ENCODE assay signal across 8 mouse cellular contexts in genomic region chr16:62940388-62941003, GRCm38 (mm10).
DNase-seq lines count a peak whose midpoint lies in the region; ATAC-seq and TF ChIP-seq lines count a peak whose summit lies in the region.

No protein-coding gene starts in this region.

- no peak for TF ChIP-seq EP300 in MEL (IDR thresholded peaks at IDR 0.05; ENCODE audit: low read depth in 1 of 2, low read length in 2 of 2)
- no peak for TF ChIP-seq EP300 in lung, postnatal 0 days (IDR thresholded peaks at IDR 0.05)

- 20% methylated on average over 16 of the region's 16 CpGs for WGBS in forebrain, embryonic 15.5 days
- WGBS in hindbrain, embryonic 12.5 days = 21% methylated on average over 16 of the region's 16 CpGs
- 16% methylated on average over 16 of the region's 16 CpGs for WGBS in lung, postnatal 0 days

- no peaks in the 10 kb centered on the region for H3K79me2 ChIP-seq in MEL (ENCODE audit: control insufficient read depth, insufficient read depth, low read length, poor library complexity)

- H3K9me3 ChIP-seq in MEL (replicated peaks; ENCODE audit: insufficient read depth, low read length) = no peaks in the 10 kb centered on the region
- H3K9me3 ChIP-seq in forebrain, embryonic 15.5 days = no peaks in the 10 kb centered on the region
- no peaks in the 10 kb centered on the region for H3K9me3 ChIP-seq in hindbrain, embryonic 12.5 days (replicated peaks)
- no peaks in the 10 kb centered on the region for H3K9me3 ChIP-seq in lung, postnatal 0 days (ENCODE audit: low read length)

- H3K27me3 ChIP-seq in MEL (ENCODE audit: control insufficient read depth in 1 of 2, insufficient read depth in 2 of 2, low read length in 2 of 2) = no peaks in the 10 kb centered on the region
- H3K27me3 ChIP-seq in forebrain, embryonic 15.5 days = no peaks in the 10 kb centered on the region
- no peaks in the 10 kb centered on the region for H3K27me3 ChIP-seq in hindbrain, embryonic 12.5 days
- no peaks in the 10 kb centered on the region for H3K27me3 ChIP-seq in lung, postnatal 0 days (replicated peaks; ENCODE audit: insufficient read depth, low read length)

- DNase-seq in MEL (ENCODE audit: low read depth, low spot score) = peak; percentile 87
- peak; percentile 39 for DNase-seq in cerebellum, adult 11 months
- peak; percentile 50 for DNase-seq in layer of hippocampus, adult 9-11 months
- peak; percentile 89 for DNase-seq in lung, postnatal 0 days (ENCODE audit: low spot score)
- DNase-seq in ovary, postnatal 14 days (ENCODE audit: low spot score) = peak; percentile 66
- DNase-seq in thymus, postnatal 36 days = peak; percentile 19 to 25

- peak overlapping the region; percentile 26; the same call in 1 of the 2 replicates for H3K4me2 ChIP-seq in forebrain, embryonic 15.5 days (replicated peaks)
- peak overlapping the region; percentile 33; the same call in 1 of the 2 replicates for H3K4me2 ChIP-seq in hindbrain, embryonic 12.5 days (replicated peaks)
- peak overlapping the region; percentile 35; the same call in 1 of the 2 replicates for H3K4me2 ChIP-seq in lung, postnatal 0 days (replicated peaks; ENCODE audit: low read depth, low read length)

- no peak overlapping the region for H3K27ac ChIP-seq in MEL (ENCODE audit: control insufficient read depth, low read depth, low read length)
- H3K27ac ChIP-seq in forebrain, embryonic 15.5 days (replicated peaks) = no peak overlapping the region
- H3K27ac ChIP-seq in hindbrain, embryonic 12.5 days = no peak overlapping the region
- H3K27ac ChIP-seq in lung, postnatal 0 days (ENCODE audit: low read length) = no peak overlapping the region

- peaks cover 0 to 7% of the 10 kb centered on the region in 2 experiments; a peak in 2 of 4 replicates for H3K36me3 ChIP-seq in MEL (ENCODE audit: control insufficient read depth in 1 of 2, insufficient read depth in 2 of 2, low read length in 2 of 2)
- H3K36me3 ChIP-seq in forebrain, embryonic 15.5 days = no peaks in the 10 kb centered on the region
- no peaks in the 10 kb centered on the region for H3K36me3 ChIP-seq in hindbrain, embryonic 12.5 days
- no peaks in the 10 kb centered on the region for H3K36me3 ChIP-seq in lung, postnatal 0 days (ENCODE audit: insufficient read depth, low read length)

- ATAC-seq in forebrain, embryonic 15.5 days (replicated peaks) = peak; percentile 81
- ATAC-seq in hindbrain, embryonic 12.5 days (ENCODE audit: low FRiP score) = peak; percentile 67; the same call in 1 of the 2 replicates
- ATAC-seq in lung, postnatal 0 days = peak; percentile 63

- H3K4me1 ChIP-seq in MEL (ENCODE audit: control insufficient read depth in 1 of 2, insufficient read depth in 2 of 2, low read length in 2 of 2) = peaks cover 2 to 6% of the 10 kb centered on the region in 2 experiments; a peak in 3 of 4 replicates
- H3K4me1 ChIP-seq in forebrain, embryonic 15.5 days = peaks cover 24% of the 10 kb centered on the region
- H3K4me1 ChIP-seq in hindbrain, embryonic 12.5 days = peaks cover 7% of the 10 kb centered on the region
- H3K4me1 ChIP-seq in lung, postnatal 0 days (ENCODE audit: insufficient read depth, low read depth, low read length) = no peaks in the 10 kb centered on the region

- H3K9ac ChIP-seq in MEL (ENCODE audit: control insufficient read depth, low read depth, low read length, poor library complexity, severe bottlenecking) = peak overlapping the region; percentile 52
- no peak overlapping the region for H3K9ac ChIP-seq in forebrain, embryonic 15.5 days (replicated peaks)
- no peak overlapping the region for H3K9ac ChIP-seq in hindbrain, embryonic 12.5 days
- H3K9ac ChIP-seq in lung, postnatal 0 days (replicated peaks; ENCODE audit: low read depth) = no peak overlapping the region

- no peak for TF ChIP-seq POLR2A in MEL (IDR thresholded peaks at IDR 0.05; ENCODE audit: control insufficient read depth in 1 of 2, insufficient read depth in 1 of 2, low read depth in 1 of 2, low read length in 2 of 2, poor library complexity in 1 of 2)

- H3K4me3 ChIP-seq in MEL (ENCODE audit: control insufficient read depth in 1 of 2, insufficient read depth in 1 of 2, low read depth in 2 of 2, low read length in 2 of 2) = peak overlapping the region; percentile 19 to 62; a peak in 3 of 4 replicates
- H3K4me3 ChIP-seq in forebrain, embryonic 15.5 days = no peak overlapping the region
- H3K4me3 ChIP-seq in hindbrain, embryonic 12.5 days = no peak overlapping the region
- H3K4me3 ChIP-seq in lung, postnatal 0 days (ENCODE audit: low read depth, low read length) = peak overlapping the region; percentile 15; the same call in 1 of the 2 replicates

- peak; percentile 72 to 91 (median 86) for TF ChIP-seq CTCF in MEL (IDR thresholded peaks at IDR 0.05 in 2 of 3, conservative IDR thresholded peaks at IDR 0.05 in 1 of 3; ENCODE audit: control insufficient read depth in 1 of 3, insufficient read depth in 1 of 3, low read depth in 2 of 3, low read length in 3 of 3, poor library complexity in 1 of 3, severe bottlenecking in 1 of 3)
- TF ChIP-seq CTCF in lung, postnatal 0 days (IDR thresholded peaks at IDR 0.05) = peak; percentile 92

- peak; percentile 88 for TF ChIP-seq RAD21 in MEL (IDR thresholded peaks at IDR 0.05; ENCODE audit: low read depth, low read length)

TF ChIP-seq in MEL, 35 proteins besides CTCF, POLR2A, EP300 and RAD21:
- TF ChIP-seq NELFE (IDR thresholded peaks at IDR 0.05; ENCODE audit: low read depth, low read length) (no peak), ZC3H11A (IDR thresholded peaks at IDR 0.05; ENCODE audit: low read depth, low read length) (peak; percentile 77), TAL1 (IDR thresholded peaks at IDR 0.05; ENCODE audit: low read length) (no peak), BHLHE40 (IDR thresholded peaks at IDR 0.05; ENCODE audit: borderline replicate concordance, low read depth, low read length) (peak; percentile 43; the same call in 1 of the 2 replicates), CHD1 (IDR thresholded peaks at IDR 0.05; ENCODE audit: low read depth, low read length) (no peak), POLR2AphosphoS5 (IDR thresholded peaks at IDR 0.05; ENCODE audit: borderline replicate concordance, low read depth, low read length) (no peak), SIN3A (IDR thresholded peaks at IDR 0.05; ENCODE audit: low read length) (peak; percentile 80), MAFK (IDR thresholded peaks at IDR 0.05; ENCODE audit: borderline replicate concordance, low read depth, low read length) (no peak), ZKSCAN1 (IDR thresholded peaks at IDR 0.05; ENCODE audit: low read depth, low read length) (no peak), MYC (IDR thresholded peaks at IDR 0.05; ENCODE audit: low read depth, low read length) (peak; percentile 87), SMC3 (IDR thresholded peaks at IDR 0.05; ENCODE audit: low read depth, low read length) (peak; percentile 78), MXI1 (IDR thresholded peaks at IDR 0.05; ENCODE audit: low read depth, low read length) (peak; percentile 71), MAX (IDR thresholded peaks at IDR 0.05; ENCODE audit: low read length) (peak; percentile 83; the same call in 1 of the 2 replicates)

Comparison
In these comparisons a context has a peak if more than half of its experiments do, and no peak if none do; other contexts are left out.
1. DNase-seq: peak in every context shown above with its lines; median percentile 89 in lung, postnatal 0 days; 87 in MEL; 66 in ovary, postnatal 14 days; 50 in layer of hippocampus, adult 9-11 months; 39 in cerebellum, adult 11 months; 22 in thymus, postnatal 36 days.
2. H3K4me3 ChIP-seq: peak in MEL (2 of 2) and lung, postnatal 0 days (single experiment); none in forebrain, embryonic 15.5 days (single experiment) and hindbrain, embryonic 12.5 days (single experiment).
3. Peak in every context shown above with its lines, with median percentiles within 50 percentile points of each other: ATAC-seq and H3K4me2 ChIP-seq.